Mouse (Mus musculus) gastrocnemius, adult 2 months (tissue): ENCODE results near the gene Tbc1d1. TPM values are rescaled to one million over a fixed set of nuclear protein-coding genes. Genes with fewer than 3 reads are reported as not detected.
A peak's percentile ranks its signal among the peaks of the same experiment; 100 is the strongest.

Experiments used
- DNase-seq: peaks from one replicate; pipeline ENCODE4 v3.0.0; 2022
- H3K27ac ChIP-seq: fragments of 200-600 bp; 2 replicates; pipeline ENCODE4 v1.8.1; 2022; ENCODE audit warnings: mild to moderate bottlenecking
- H3K4me3 ChIP-seq: fragments of 200-600 bp; 2 replicates; pipeline ENCODE4 v1.8.1; 2022; ENCODE audit warnings: mild to moderate bottlenecking, moderate library complexity
- CTCF ChIP-seq: fragments of 200-600 bp; IDR thresholded peaks from 2 replicates; pipeline ENCODE4 v1.8.1; 2022; ENCODE audit warnings: antibody characterized with exemption, mild to moderate bottlenecking, moderate library complexity
- intact Hi-C: fragments of 180-260 bp; cut with DNase I; formaldehyde crosslinking; loops from one replicate; pipeline ENCODE4 v1.15.1; 2025
- total RNA-seq, 2 experiments: library from RNA; stranded (reverse); gene quantifications; 2 replicates each; pipeline ENCODE4 v1.2.3; 2021

The Tbc1d1 gene
- total RNA-seq, 2 experiments from 2014 or later = 46.4 to 46.9 TPM

GRCm38 (mm10) chr5:64297100-64297499 is 141.0 kb downstream of the Tbc1d1 start:
- no peak for DNase-seq
- Histone ChIP-seq H3K27ac (peak overlapping the region; percentile 70), H3K4me3 (no peak overlapping the region)
- intact Hi-C loops = loop anchor here (10.0 kb wide), 2 partner anchors 208 to 568 kb away; no protein-coding TSS in a partner anchor
- no peak for TF ChIP-seq CTCF

GRCm38 (mm10) chr5:64298331-64299036 is 142.4 kb downstream of the Tbc1d1 start:
- Histone ChIP-seq H3K27ac (peak overlapping the region; percentile 70), H3K4me3 (no peak overlapping the region)
- no peak for TF ChIP-seq CTCF
- intact Hi-C loops = loop anchor here (10.0 kb wide), 2 partner anchors 206 to 566 kb away; no protein-coding TSS in a partner anchor
- DNase-seq = peak; percentile 67

- no peak for DNase-seq
- Histone ChIP-seq H3K4me3 (no peak overlapping the region), H3K27ac (peak overlapping the region; percentile 58)
- no peak for TF ChIP-seq CTCF
- intact Hi-C loops = loop anchor here (10.0 kb wide), 2 partner anchors 205 to 565 kb away; no protein-coding TSS in a partner anchor
These were observed 143.6 kb downstream of the Tbc1d1 start for GRCm38 (mm10) chr5:64299508-64300324.

- DNase-seq = no peak
- intact Hi-C loops = no loop called here
- TF ChIP-seq CTCF = no peak
- H3K27ac ChIP-seq = no peak overlapping the region
- H3K4me3 ChIP-seq = no peak overlapping the region
These were observed 145.1 kb downstream of the Tbc1d1 start for GRCm38 (mm10) chr5:64301246-64301645.

GRCm38 (mm10) chr5:64307289-64307688 is 151.2 kb downstream of the Tbc1d1 start:
- DNase-seq = no peak
- no peak overlapping the region for H3K4me3 ChIP-seq
- H3K27ac ChIP-seq = no peak overlapping the region
- intact Hi-C loops = no loop called here
- TF ChIP-seq CTCF = no peak

GRCm38 (mm10) chr5:64312295-64312694 is 156.2 kb downstream of the Tbc1d1 start:
- intact Hi-C loops = no loop called here
- no peak for DNase-seq
- no peak for TF ChIP-seq CTCF
- Histone ChIP-seq H3K27ac (0 out of 2 replicates have a peak overlapping the region, but pooled peaks have one; percentile 12), H3K4me3 (no peak overlapping the region)

GRCm38 (mm10) chr5:64313481-64313880 is 157.4 kb downstream of the Tbc1d1 start:
- no peak for TF ChIP-seq CTCF
- Histone ChIP-seq H3K4me3 (no peak overlapping the region), H3K27ac (no peak overlapping the region)
- intact Hi-C loops = no loop called here
- no peak for DNase-seq

- DNase-seq = no peak
- no peak overlapping the region for H3K4me3 ChIP-seq
- peak overlapping the region; percentile 41; the same call in 1 of the 2 replicates for H3K27ac ChIP-seq
- TF ChIP-seq CTCF = no peak
- intact Hi-C loops = no loop called here
These were observed 158.4 kb downstream of the Tbc1d1 start for GRCm38 (mm10) chr5:64314288-64315052.

GRCm38 (mm10) chr5:64315088-64315487 is 159.0 kb downstream of the Tbc1d1 start:
- intact Hi-C loops = no loop called here
- peak overlapping the region; percentile 38; the same call in 1 of the 2 replicates for H3K27ac ChIP-seq

GRCm38 (mm10) chr5:64323286-64323685 is 167.2 kb downstream of the Tbc1d1 start:
- peak; percentile 11 for DNase-seq
- H3K4me3 ChIP-seq = no peak overlapping the region
- peak overlapping the region; percentile 89 for H3K27ac ChIP-seq
- TF ChIP-seq CTCF = no peak
- intact Hi-C loops = no loop called here

More at GRCm38 (mm10) chr5:64315088-64315487, 159.0 kb downstream of the Tbc1d1 start:
- no peak overlapping the region for H3K4me3 ChIP-seq
- no peak for TF ChIP-seq CTCF
- DNase-seq = no peak

GRCm38 (mm10) chr5:64324353-64324752 is 168.2 kb downstream of the Tbc1d1 start:
- intact Hi-C loops = no loop called here
- no peak for TF ChIP-seq CTCF
- Histone ChIP-seq H3K27ac (peak overlapping the region; percentile 89), H3K4me3 (no peak overlapping the region)
- peak; percentile 30 for DNase-seq

- DNase-seq = no peak
- H3K27ac ChIP-seq = peak overlapping the region; percentile 89
- intact Hi-C loops = no loop called here
- TF ChIP-seq CTCF = no peak
- H3K4me3 ChIP-seq = no peak overlapping the region
These were observed 168.8 kb downstream of the Tbc1d1 start for GRCm38 (mm10) chr5:64324920-64325319.
